Mouse (Mus musculus) G1E (cell line): Measurements from ENCODE around the gene Aplp1.

ENCODE experiments used
- CTCF ChIP-seq: IDR thresholded peaks from 2 replicates; pipeline ENCODE4 v1.5.1; 2012; ENCODE audit warnings: low read depth, low read length, inconsistent platforms, mixed read lengths
- TAL1 ChIP-seq: conservative IDR thresholded peaks from 2 replicates; pipeline ENCODE4 v1.6.1; 2012; ENCODE audit warnings: low read depth, low read length, inconsistent platforms, mixed read lengths

DNA sequence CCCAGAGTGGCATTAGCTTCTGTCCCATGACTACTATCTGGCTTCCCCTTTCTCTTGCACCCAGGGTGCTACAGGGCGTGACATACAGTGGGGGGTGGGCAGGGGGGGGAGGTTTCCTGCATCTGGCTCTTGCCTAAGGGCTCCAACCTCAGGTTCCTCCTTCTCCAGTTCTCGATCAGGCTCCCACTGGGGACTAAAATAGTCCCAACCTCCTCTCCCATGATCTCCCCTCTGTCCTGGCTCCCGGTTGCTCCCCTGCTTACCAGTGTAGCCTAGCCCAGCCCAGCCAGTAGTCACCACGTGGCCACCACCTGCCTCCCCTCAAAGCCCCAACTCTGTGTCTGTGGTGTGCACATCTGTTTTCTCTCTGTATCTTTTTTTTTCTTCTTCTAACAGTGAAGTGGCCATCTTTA is 32.6 kb downstream of the Aplp1 start:
- TF ChIP-seq CTCF (no peak), TAL1 (no peak)
